Mouse (Mus musculus): ENCODE data around the gene Eef2kmt. TPM values are rescaled to one million over a fixed set of nuclear protein-coding genes. Genes with fewer than 3 reads are reported as not detected.
"Not testable (repeated sequence)": the region's sequence is repeated elsewhere in the genome, so short reads cannot be mapped to it uniquely, and the experiment has no call there.

The Eef2kmt gene
- polyA plus RNA-seq, 1 experiment from 2014 or later = 31.6 TPM

DNA sequence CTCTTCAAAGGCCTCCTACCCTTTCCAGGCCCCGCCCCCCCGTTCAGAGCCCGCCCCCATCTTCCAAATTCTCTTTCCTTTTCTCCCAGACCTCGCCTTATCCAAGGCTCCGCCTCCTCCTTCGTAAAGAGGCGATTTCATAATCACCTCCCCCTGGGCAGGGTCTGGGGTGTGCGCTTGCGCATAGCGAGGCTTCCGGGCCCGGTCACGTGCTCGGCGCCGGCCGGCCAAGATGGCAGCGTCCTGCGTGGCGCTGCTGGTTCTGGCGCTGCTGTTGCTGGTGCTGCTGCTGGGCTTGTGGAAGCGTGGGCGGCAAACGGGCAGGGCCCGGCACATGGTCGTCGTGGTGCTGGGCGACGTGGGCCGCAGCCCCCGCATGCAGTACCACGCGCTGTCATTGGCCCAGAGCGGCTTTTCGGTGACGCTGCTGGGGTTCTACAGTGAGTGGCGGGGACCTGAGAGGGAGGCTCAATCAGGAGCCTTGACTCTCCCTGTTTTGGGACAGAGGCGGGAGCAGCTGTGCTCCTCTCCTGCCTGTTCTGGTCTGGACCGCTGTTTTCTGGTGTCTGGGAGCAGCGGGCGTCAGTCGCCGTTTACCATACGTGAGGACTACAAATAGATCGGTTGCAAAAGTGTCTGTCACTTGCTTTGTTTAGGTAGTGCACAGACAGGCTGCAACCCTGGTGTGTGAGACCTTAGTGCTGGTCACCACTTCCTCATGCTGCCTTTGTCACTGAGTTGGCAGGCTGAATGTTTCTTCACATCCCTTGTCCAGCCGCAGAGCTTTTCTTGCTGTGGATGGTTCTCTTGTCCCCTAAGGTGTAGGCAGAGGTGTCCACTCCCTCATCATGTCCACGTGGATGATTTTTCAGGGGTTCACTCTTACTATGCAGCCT lies 22.1 kb downstream of the Eef2kmt start, which contains the start of gene Alg1:
TSS of gene Alg1 (plus strand) at position 204 of the 896 bp plus-strand sequence.
- Histone ChIP-seq H3K27ac (ENCODE audit: low read depth, low read length) (no peak within 1 kb of the TSS), H3K27me3 (replicated peaks; ENCODE audit: control insufficient read depth, insufficient read depth, low read length) (no peaks in the 10 kb centered on the region)
- DNase-seq (ENCODE audit: low spot score) = peak; percentile 87

GRCm38 (mm10) chr16:5232982-5233381 lies 22.8 kb downstream of the Eef2kmt start:
- no peaks in the 10 kb centered on the region for H3K9me3 ChIP-seq (ENCODE audit: control insufficient read depth, low read length)
- H3K4me2 ChIP-seq = peak overlapping the region; percentile 25
- H3K36me3 ChIP-seq (ENCODE audit: control insufficient read depth, insufficient read depth, low read length) = no peaks in the 10 kb centered on the region; the same call in 1 of the 2 replicates
- peaks cover 4% of the 10 kb centered on the region for H3K4me1 ChIP-seq (replicated peaks; ENCODE audit: control insufficient read depth, insufficient read depth, low read length)
- no peak for DNase-seq (ENCODE audit: low spot score)
- peak overlapping the region; percentile 94 for H3K4me3 ChIP-seq (ENCODE audit: low read depth, low read length)
- ATAC-seq (replicated peaks; ENCODE audit: low FRiP score) = peak; percentile 25; the same call in 1 of the 2 replicates
- WGBS = 67% methylated on average over 4 of the region's 4 CpGs
- H3K27me3 ChIP-seq (replicated peaks; ENCODE audit: control insufficient read depth, insufficient read depth, low read length) = no peaks in the 10 kb centered on the region
- no peak overlapping the region for H3K9ac ChIP-seq (ENCODE audit: low read depth, low read length)
- no peak overlapping the region for H3K27ac ChIP-seq (ENCODE audit: low read depth, low read length)

More for the DNA sequence above, 22.1 kb downstream of the Eef2kmt start, which contains the start of gene Alg1:
- peak within 1 kb of the TSS; percentile 90 for H3K4me2 ChIP-seq
- no peaks in the 10 kb centered on the region for H3K9me3 ChIP-seq (ENCODE audit: control insufficient read depth, low read length)
- peaks cover 4% of the 10 kb centered on the region for H3K4me1 ChIP-seq (replicated peaks; ENCODE audit: control insufficient read depth, insufficient read depth, low read length)
- peak; percentile 97 for ATAC-seq (replicated peaks; ENCODE audit: low FRiP score)
- H3K4me3 ChIP-seq (ENCODE audit: low read depth, low read length) = peak within 1 kb of the TSS; percentile 94
- WGBS = 2% methylated on average over 47 of the region's 47 CpGs
- no peaks in the 10 kb centered on the region; the same call in 1 of the 2 replicates for H3K36me3 ChIP-seq (ENCODE audit: control insufficient read depth, insufficient read depth, low read length)
- H3K9ac ChIP-seq (ENCODE audit: low read depth, low read length) = peak within 1 kb of the TSS; percentile 86

DNA sequence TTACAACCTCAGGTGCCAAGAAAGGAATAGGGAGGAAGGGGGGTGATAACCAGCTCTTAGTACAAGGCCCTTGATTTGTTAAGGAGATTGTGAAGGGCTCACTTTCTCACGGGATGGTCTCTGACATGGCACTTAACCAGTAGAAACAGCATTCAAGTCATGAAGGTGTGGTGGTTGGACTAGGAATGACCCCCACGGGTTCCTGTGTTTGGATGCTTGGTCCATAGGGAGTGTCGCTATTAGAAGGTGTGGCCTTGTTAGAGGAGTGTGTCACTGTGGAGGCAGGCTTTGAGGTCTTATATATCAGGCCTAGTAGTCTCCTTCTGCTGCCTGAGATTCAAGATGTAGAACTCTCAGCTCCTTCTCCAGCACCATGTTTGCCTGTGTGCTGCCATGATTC lies 27.7 kb downstream of the Eef2kmt start:
- not testable (repeated sequence) for H3K4me3 ChIP-seq (ENCODE audit: low read depth, low read length); ATAC-seq (replicated peaks; ENCODE audit: low FRiP score); H3K9ac ChIP-seq (ENCODE audit: low read depth, low read length); H3K27me3 ChIP-seq (replicated peaks; ENCODE audit: control insufficient read depth, insufficient read depth, low read length); H3K9me3 ChIP-seq (ENCODE audit: control insufficient read depth, low read length); H3K4me2 ChIP-seq; DNase-seq (ENCODE audit: low spot score); H3K4me1 ChIP-seq (replicated peaks; ENCODE audit: control insufficient read depth, insufficient read depth, low read length); H3K36me3 ChIP-seq (ENCODE audit: control insufficient read depth, insufficient read depth, low read length); H3K27ac ChIP-seq (ENCODE audit: low read depth, low read length)
- 73% methylated on average over 3 of the region's 3 CpGs for WGBS

DNA sequence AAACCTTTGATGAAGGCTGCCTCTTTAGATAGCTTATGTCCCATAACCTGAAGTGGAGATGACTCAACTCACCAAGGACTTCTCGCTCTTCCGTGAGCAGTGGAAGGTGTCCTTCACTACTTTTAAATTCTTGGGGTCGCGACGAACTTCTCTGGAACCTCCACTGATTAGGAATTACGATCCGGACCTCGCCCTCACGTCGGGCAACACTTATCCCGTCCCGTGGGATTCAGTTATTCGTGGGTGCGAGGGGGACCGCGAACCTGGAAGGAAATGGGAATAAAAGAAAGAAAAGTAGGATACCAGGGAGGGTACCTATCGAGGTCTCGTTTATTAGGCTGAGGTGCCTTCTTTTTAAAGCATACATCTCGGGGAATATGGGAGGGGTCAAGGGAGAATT lies 28.3 kb downstream of the Eef2kmt start:
- not testable (repeated sequence) for H3K4me2 ChIP-seq; H3K27ac ChIP-seq (ENCODE audit: low read depth, low read length); H3K9ac ChIP-seq (ENCODE audit: low read depth, low read length); H3K9me3 ChIP-seq (ENCODE audit: control insufficient read depth, low read length); H3K4me1 ChIP-seq (replicated peaks; ENCODE audit: control insufficient read depth, insufficient read depth, low read length); H3K36me3 ChIP-seq (ENCODE audit: control insufficient read depth, insufficient read depth, low read length); ATAC-seq (replicated peaks; ENCODE audit: low FRiP score); H3K4me3 ChIP-seq (ENCODE audit: low read depth, low read length); H3K27me3 ChIP-seq (replicated peaks; ENCODE audit: control insufficient read depth, insufficient read depth, low read length); DNase-seq (ENCODE audit: low spot score)
- WGBS = 81% methylated on average over 19 of the region's 19 CpGs

DNA sequence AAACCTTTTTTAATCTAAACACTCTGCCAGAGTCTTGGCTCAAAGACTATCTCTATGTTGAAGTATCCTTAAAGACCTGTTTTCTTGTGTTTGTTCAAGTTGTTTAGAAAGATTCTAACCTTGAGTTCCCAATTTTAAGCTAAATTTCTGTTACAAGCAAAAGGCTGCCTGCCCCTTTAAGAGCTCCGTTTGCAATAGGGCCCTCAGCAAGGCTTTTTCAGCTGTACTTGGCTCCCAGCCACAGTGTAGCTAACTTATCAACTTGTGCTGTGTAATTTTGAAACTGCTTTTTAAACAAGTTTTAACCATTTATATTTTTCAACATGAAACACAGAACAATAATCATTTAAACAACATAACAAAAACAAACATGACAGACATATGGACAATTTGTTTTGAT lies 29.2 kb downstream of the Eef2kmt start:
- H3K4me1 ChIP-seq (replicated peaks; ENCODE audit: control insufficient read depth, insufficient read depth, low read length); DNase-seq (ENCODE audit: low spot score); H3K27me3 ChIP-seq (replicated peaks; ENCODE audit: control insufficient read depth, insufficient read depth, low read length); H3K4me2 ChIP-seq; H3K36me3 ChIP-seq (ENCODE audit: control insufficient read depth, insufficient read depth, low read length); H3K27ac ChIP-seq (ENCODE audit: low read depth, low read length); H3K9ac ChIP-seq (ENCODE audit: low read depth, low read length); H3K4me3 ChIP-seq (ENCODE audit: low read depth, low read length); ATAC-seq (replicated peaks; ENCODE audit: low FRiP score); H3K9me3 ChIP-seq (ENCODE audit: control insufficient read depth, low read length): not testable (repeated sequence)
- 14% methylated on average over 1 of the region's 1 CpGs for WGBS

- ATAC-seq (replicated peaks; ENCODE audit: low FRiP score) (no peak), DNase-seq (ENCODE audit: low spot score) (no peak)
- no peaks in the 10 kb centered on the region for H3K4me1 ChIP-seq (replicated peaks; ENCODE audit: control insufficient read depth, insufficient read depth, low read length)
- H3K36me3 ChIP-seq (ENCODE audit: control insufficient read depth, insufficient read depth, low read length) = no peaks in the 10 kb centered on the region
- no peaks in the 10 kb centered on the region for H3K27me3 ChIP-seq (replicated peaks; ENCODE audit: control insufficient read depth, insufficient read depth, low read length)
- no peak within 1 kb of the TSS for H3K9ac ChIP-seq (ENCODE audit: low read depth, low read length)
- H3K9me3 ChIP-seq (ENCODE audit: control insufficient read depth, low read length) = no peaks in the 10 kb centered on the region
- H3K4me2 ChIP-seq = no peak within 1 kb of the TSS
- H3K4me3 ChIP-seq (ENCODE audit: low read depth, low read length) = no peak within 1 kb of the TSS
- no peak within 1 kb of the TSS for H3K27ac ChIP-seq (ENCODE audit: low read depth, low read length)
- 64% methylated on average over 6 of the region's 6 CpGs for WGBS
Measured at GRCm38 (mm10) chr16:5222140-5222539, 33.6 kb downstream of the Eef2kmt start, which contains the start of gene AU021092. AU021092 (minus strand) TSS chr16:5222299.

DNA sequence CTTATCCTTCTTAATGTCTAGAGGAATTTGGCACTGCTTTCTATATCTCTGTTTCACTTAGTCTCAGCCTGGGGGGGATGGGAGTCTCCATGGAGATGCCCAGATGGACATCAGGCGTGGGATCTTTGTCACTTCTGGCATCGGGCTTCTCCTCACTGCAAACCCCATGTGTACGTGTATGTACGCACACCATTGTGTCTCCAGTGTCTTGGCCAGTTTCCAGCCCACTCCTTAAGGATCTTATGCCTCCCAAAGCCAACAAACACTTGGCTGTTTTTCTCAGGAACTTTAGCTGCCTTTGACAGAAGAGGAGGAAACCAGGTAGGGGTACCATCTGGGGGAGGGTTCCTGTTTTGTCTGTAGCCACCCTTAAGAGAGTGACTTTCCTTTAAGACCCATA lies 34.4 kb downstream of the Eef2kmt start:
- Histone ChIP-seq H3K4me3 (ENCODE audit: low read depth, low read length) (no peak overlapping the region), H3K4me1 (replicated peaks; ENCODE audit: control insufficient read depth, insufficient read depth, low read length) (no peaks in the 10 kb centered on the region), H3K36me3 (ENCODE audit: control insufficient read depth, insufficient read depth, low read length) (no peaks in the 10 kb centered on the region), H3K9ac (ENCODE audit: low read depth, low read length) (no peak overlapping the region), H3K9me3 (ENCODE audit: control insufficient read depth, low read length) (no peaks in the 10 kb centered on the region), H3K27me3 (replicated peaks; ENCODE audit: control insufficient read depth, insufficient read depth, low read length) (no peaks in the 10 kb centered on the region), H3K4me2 (no peak overlapping the region), H3K27ac (ENCODE audit: low read depth, low read length) (no peak overlapping the region)
- whole genome bisulfite sequencing = 65% methylated on average over 4 of the region's 4 CpGs
- ATAC-seq (replicated peaks; ENCODE audit: low FRiP score) (no peak), DNase-seq (ENCODE audit: low spot score) (no peak)

DNA sequence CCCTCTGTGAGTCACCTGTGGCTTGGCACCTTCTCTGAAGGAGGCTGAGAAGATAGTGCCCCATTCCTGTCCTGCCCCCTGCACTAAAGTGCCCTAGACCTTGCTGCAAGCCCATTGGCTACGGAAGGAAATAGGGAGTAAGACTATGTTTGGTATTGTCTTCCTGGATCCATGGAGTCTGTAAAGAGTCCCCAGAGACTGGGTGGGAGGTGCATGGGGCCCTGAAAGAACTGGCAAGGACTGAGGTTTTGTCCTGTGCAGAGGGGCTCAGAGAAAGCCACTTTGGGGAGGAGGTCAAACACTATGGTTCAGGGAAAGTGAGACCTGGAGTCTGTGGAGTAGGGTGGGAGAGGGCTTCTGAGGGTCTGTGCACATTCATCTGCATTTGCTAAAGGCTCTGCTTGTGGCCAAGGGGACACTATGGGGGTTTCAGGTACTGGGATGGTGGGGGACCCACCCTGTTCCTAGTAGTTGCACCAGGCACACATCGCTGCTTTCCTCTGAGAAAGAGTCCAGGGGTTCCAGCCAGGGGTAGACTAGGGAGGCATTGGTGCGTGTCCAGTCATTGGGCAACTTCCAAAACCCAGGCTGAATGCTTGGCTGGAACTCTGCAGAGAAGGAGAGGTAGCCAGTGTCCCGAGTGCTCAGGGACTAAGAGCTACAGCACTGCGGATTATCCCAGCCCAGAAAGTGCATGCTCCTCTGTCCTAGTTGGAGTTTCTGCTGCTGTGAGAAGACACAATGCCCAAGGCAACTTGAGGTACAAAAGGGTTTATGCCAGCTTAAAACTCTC lies 38.2 kb downstream of the Eef2kmt start:
- Histone ChIP-seq H3K9ac (ENCODE audit: low read depth, low read length) (no peak overlapping the region), H3K27ac (ENCODE audit: low read depth, low read length) (no peak overlapping the region), H3K27me3 (replicated peaks; ENCODE audit: control insufficient read depth, insufficient read depth, low read length) (no peaks in the 10 kb centered on the region), H3K4me1 (replicated peaks; ENCODE audit: control insufficient read depth, insufficient read depth, low read length) (no peaks in the 10 kb centered on the region), H3K4me2 (no peak overlapping the region), H3K36me3 (ENCODE audit: control insufficient read depth, insufficient read depth, low read length) (no peaks in the 10 kb centered on the region), H3K9me3 (ENCODE audit: control insufficient read depth, low read length) (no peaks in the 10 kb centered on the region), H3K4me3 (ENCODE audit: low read depth, low read length) (no peak overlapping the region)
- no peak for ATAC-seq (replicated peaks; ENCODE audit: low FRiP score)
- WGBS = 69% methylated on average over 5 of the region's 5 CpGs
- no peak for DNase-seq (ENCODE audit: low spot score)
